Mouse (Mus musculus): ENCODE data around the gene Peak1. TPM values are rescaled to one million over a fixed set of nuclear protein-coding genes. Genes with fewer than 3 reads are reported as not detected.
"Not testable (repeated sequence)": the region's sequence is repeated elsewhere in the genome, so short reads cannot be mapped to it uniquely, and the experiment has no call there.

Peak1 gene
- polyA plus RNA-seq, 1 experiment from 2014 or later = 10.1 TPM

DNA sequence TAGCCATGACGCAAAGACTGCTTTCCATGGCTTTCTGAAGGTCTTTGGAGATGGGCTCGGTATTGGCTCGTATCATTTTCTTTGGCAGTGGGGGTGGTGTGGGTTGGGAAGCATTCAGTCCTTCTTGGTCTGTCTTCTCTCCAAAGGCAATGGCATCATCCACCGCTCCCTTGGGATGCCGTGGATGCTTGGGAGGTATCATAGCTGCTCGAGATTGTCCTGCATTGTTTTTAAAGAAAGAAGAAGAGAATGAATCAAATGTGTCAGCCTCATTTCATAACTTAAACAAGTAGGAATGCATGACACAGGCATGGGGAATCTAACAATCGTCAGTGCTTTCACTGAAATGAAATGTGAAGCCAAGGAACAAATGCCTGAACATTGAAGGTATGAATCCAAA lies 190.2 kb downstream of the Peak1 start:
- no peak for ATAC-seq
- WGBS = 85% methylated on average over 7 of the region's 7 CpGs
- no peak overlapping the region for H3K27ac ChIP-seq
- H3K36me3 ChIP-seq = peaks cover 10% of the 10 kb centered on the region; the same call in 1 of the 2 replicates
- H3K9me3 ChIP-seq = no peaks in the 10 kb centered on the region
- H3K9ac ChIP-seq = no peak overlapping the region
- H3K27me3 ChIP-seq (replicated peaks) = no peaks in the 10 kb centered on the region
- no peaks in the 10 kb centered on the region for H3K4me1 ChIP-seq (replicated peaks)
- no peak overlapping the region for H3K4me3 ChIP-seq (replicated peaks)
- no peak overlapping the region for H3K4me2 ChIP-seq (replicated peaks)

DNA sequence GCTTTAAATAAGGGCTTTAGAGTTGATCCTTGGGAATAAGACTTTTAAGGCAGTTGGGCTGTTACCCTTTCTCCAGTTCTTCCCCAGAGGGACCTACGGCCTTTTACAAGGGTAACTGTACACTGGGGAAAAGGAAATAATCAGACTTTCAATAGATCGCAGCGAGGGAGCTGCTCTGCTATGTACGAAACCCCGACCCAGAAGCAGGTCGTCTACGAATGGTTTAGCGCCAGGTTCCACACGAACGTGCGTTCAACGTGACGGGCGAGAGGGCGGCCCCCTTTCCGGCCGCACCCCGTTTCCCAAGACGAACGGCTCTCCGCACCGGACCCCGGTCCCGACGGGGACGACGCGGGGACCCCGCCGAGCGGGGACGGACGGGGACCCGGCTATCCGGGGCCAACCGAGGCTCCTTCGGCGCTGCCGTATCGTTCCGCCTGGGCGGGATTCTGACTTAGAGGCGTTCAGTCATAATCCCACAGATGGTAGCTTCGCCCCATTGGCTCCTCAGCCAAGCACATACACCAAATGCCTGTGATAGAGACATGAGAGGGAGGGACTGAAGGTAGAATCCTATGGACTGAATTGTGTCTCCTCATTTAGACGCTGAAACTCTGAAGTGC lies 194.3 kb downstream of the Peak1 start:
- H3K4me1 ChIP-seq (replicated peaks); H3K4me3 ChIP-seq (replicated peaks); H3K9ac ChIP-seq; H3K9me3 ChIP-seq; H3K27me3 ChIP-seq (replicated peaks); H3K27ac ChIP-seq: not testable (repeated sequence)
- peak; percentile 100 for ATAC-seq
- peak overlapping the region; percentile 40 for H3K4me2 ChIP-seq (replicated peaks)
- peaks cover 10% of the 10 kb centered on the region; the same call in 1 of the 2 replicates for H3K36me3 ChIP-seq
- 32% methylated on average over 44 of the region's 45 CpGs for WGBS

DNA sequence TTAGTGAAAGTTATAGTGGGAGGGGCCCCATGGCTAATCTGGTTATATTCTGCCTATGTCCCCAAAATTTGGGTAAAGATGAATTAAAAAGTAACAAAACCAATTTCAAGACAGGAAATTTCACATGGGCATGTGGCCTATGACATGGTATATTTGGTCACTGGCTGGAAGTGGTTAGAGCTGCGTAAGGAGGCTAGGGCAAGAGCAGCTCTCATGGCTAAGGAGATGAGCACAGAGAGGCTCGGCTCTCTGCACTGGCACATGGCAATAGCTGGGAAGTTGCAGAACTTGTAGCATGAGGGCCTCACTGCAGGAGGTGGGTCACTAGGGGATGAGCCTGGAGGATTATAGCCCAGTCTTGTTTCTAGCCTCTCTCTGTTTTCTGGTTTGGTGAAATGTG lies 199.0 kb downstream of the Peak1 start:
- Histone ChIP-seq H3K9me3 (no peaks in the 10 kb centered on the region), H3K4me2 (replicated peaks) (no peak overlapping the region), H3K4me3 (replicated peaks) (no peak overlapping the region), H3K27ac (no peak overlapping the region), H3K27me3 (replicated peaks) (no peaks in the 10 kb centered on the region), H3K36me3 (no peaks in the 10 kb centered on the region), H3K9ac (no peak overlapping the region), H3K4me1 (replicated peaks) (peaks cover 9% of the 10 kb centered on the region)
- WGBS = 87% methylated on average over 2 of the region's 2 CpGs
- ATAC-seq = no peak

DNA sequence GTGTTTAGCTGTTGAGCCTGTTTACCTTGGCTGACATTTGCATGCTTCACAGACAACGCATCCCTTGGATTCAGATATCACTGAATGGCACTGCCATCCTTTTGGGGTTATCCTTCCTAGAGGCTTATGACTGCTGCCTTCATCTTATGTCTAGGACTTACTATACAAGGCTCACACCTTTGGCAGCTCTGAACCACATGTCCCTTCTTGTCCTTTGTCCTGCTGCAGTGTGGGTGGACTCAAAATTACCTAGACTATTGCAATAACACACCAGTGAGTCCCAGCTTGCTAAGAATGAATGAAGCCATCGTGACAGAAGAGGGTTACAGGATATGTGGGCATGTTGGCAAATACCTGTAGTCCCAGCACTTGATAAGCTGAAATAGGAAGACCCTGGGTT lies 199.8 kb downstream of the Peak1 start:
- H3K9me3 ChIP-seq = no peaks in the 10 kb centered on the region
- H3K4me2 ChIP-seq (replicated peaks) = no peak overlapping the region
- H3K27ac ChIP-seq = no peak overlapping the region
- no peak for ATAC-seq
- no peaks in the 10 kb centered on the region for H3K27me3 ChIP-seq (replicated peaks)
- no peak overlapping the region for H3K4me3 ChIP-seq (replicated peaks)
- WGBS = 92% methylated on average over 2 of the region's 2 CpGs
- no peak overlapping the region for H3K9ac ChIP-seq
- H3K36me3 ChIP-seq = no peaks in the 10 kb centered on the region
- H3K4me1 ChIP-seq (replicated peaks) = peaks cover 14% of the 10 kb centered on the region

DNA sequence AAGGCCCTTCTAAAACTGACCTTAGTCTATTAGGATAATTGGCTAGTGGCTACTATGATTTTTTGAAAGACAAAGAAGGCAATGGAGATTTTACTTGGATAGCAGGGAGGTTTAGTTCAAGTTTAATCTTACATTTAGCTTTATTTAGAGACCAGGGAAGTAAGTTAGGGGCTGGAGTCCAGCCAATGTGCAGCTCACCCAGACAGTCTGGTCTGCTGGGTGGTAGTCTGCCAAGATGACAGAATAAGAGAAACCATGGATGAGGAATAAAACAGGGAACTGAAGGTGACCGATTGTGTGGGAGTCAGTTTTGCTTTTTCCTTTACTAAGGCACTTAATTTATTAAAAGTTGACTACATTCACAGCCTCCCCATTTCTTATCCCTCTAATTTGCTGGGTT lies 200.5 kb downstream of the Peak1 start:
- H3K4me3 ChIP-seq (replicated peaks) = no peak overlapping the region
- H3K27me3 ChIP-seq (replicated peaks) = no peaks in the 10 kb centered on the region
- no peaks in the 10 kb centered on the region for H3K36me3 ChIP-seq
- H3K4me1 ChIP-seq (replicated peaks) = peaks cover 14% of the 10 kb centered on the region
- ATAC-seq = no peak
- no peak overlapping the region for H3K4me2 ChIP-seq (replicated peaks)
- H3K9ac ChIP-seq = no peak overlapping the region
- H3K9me3 ChIP-seq = no peaks in the 10 kb centered on the region
- 68% methylated on average over 1 of the region's 1 CpGs for WGBS
- H3K27ac ChIP-seq = no peak overlapping the region

DNA sequence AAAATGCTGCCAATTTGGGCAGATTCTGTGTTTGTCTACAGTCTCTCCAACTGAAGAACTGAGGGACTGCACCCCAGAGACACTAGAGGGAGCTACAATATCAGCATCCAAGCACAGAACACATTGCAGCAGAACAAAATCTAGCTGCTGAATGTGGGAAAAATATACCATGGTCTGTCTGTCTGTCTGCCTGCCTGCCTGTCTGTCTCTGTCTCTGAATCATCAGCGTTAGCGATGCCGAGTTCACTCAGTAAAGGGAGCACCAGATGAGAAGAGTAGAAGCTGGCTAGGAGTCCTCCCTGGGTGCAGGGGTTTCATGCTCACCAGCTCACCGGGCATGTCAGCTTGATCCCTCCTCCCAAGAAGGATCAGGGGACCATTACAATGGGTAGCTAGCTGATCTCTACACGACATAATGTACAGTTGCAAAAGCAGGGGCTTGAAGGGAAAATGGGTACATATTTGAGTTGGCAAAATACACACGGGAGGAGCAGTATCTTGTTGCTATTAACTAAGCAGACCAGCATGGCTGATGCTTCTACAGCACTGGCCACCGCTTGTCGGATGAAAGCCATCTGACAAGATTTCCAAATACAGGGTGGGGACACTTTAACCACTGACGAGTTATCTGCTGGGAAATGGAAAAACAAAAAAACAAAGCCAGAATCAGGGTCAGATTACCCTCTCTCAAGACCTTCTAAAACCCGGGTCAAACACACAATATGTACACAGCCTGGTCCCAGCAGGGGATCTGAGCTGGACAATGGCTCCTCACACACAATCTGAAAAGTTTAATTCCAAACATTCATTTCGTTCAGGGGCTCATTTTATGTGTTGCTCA lies 204.2 kb downstream of the Peak1 start:
- no peak overlapping the region for H3K4me3 ChIP-seq (replicated peaks)
- H3K36me3 ChIP-seq = no peaks in the 10 kb centered on the region
- 34% methylated on average over 11 of the region's 11 CpGs for WGBS
- peak; percentile 74 for ATAC-seq
- peaks cover 14% of the 10 kb centered on the region for H3K4me1 ChIP-seq (replicated peaks)
- no peak overlapping the region for H3K27ac ChIP-seq
- 0 out of 2 replicates have a peak overlapping the region, but pooled peaks have one; percentile 4 for H3K4me2 ChIP-seq (replicated peaks)
- H3K9ac ChIP-seq = no peak overlapping the region
- H3K9me3 ChIP-seq = no peaks in the 10 kb centered on the region
- H3K27me3 ChIP-seq (replicated peaks) = no peaks in the 10 kb centered on the region

DNA sequence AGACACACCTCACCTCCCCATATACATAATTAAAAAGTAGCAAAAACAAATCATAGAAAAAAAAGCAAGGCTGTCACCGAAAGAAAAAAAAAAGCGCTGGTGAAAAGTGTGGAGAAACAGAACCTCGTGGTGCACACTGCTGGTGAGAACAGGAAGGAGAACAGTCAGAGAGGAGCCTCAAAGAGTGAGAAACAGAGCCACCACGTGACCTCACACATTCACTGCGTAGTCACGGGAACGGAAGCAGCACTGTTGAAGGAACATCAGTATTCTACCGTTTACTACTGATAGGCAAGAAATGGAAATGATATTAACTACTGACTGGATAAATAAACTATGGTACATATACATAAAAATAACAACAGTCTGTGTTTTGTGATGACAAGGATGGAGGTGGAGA lies 209.1 kb downstream of the Peak1 start:
- Histone ChIP-seq H3K4me1 (replicated peaks) (peaks cover 4% of the 10 kb centered on the region), H3K4me2 (replicated peaks) (no peak overlapping the region), H3K9ac (no peak overlapping the region), H3K36me3 (0 out of 2 replicates have a peak, but pooled peaks cover 2% of the 10 kb centered on the region), H3K4me3 (replicated peaks) (no peak overlapping the region), H3K27me3 (replicated peaks) (no peaks in the 10 kb centered on the region), H3K9me3 (no peaks in the 10 kb centered on the region), H3K27ac (no peak overlapping the region)
- no peak for ATAC-seq
- 84% methylated on average over 8 of the region's 8 CpGs for WGBS

DNA sequence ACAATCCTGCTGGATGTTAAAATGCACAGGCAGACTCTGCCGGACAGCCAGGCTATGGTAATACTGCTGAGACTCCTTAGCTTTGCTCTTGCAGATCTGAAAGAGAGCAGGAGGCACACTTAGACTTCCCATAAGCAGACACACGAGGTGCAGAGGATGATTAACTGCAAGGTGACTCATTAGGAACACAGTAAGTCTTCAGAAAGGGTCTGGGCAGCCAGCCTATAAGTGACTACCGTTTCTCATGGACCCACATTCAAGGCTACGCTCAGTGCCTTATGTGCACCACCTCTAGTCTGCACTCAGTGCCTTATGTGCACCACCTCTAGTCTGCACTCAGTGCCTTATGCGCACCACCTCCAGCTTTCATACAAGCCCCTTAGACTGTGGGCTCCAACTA lies 210.4 kb downstream of the Peak1 start:
- H3K9me3 ChIP-seq = no peaks in the 10 kb centered on the region
- WGBS = 80% methylated on average over 5 of the region's 5 CpGs
- H3K4me3 ChIP-seq (replicated peaks) = no peak overlapping the region
- H3K4me1 ChIP-seq (replicated peaks) = no peaks in the 10 kb centered on the region
- ATAC-seq = no peak
- H3K27me3 ChIP-seq (replicated peaks) = no peaks in the 10 kb centered on the region
- no peak overlapping the region for H3K27ac ChIP-seq
- H3K4me2 ChIP-seq (replicated peaks) = no peak overlapping the region
- H3K9ac ChIP-seq = no peak overlapping the region
- 0 out of 2 replicates have a peak, but pooled peaks cover 2% of the 10 kb centered on the region for H3K36me3 ChIP-seq

DNA sequence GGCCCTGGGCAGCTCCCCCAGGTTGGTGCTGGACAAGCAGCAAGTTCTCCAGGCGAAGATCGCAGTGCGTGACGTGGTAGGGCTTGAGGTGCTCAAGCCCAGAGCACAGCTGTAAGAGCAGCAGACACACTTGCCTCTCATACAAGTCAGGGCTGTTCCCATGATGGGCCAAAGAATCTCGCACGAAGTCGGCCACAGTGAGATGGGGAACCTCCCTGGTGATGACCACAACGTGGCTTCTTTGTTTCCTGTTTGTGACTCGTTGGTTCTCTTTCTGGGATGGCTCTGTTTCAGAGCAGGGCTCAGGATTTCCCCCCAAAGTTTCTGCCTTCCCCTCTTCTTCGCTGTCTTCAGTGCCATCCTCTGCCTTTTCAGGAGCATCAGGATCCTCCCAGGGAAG lies 210.8 kb downstream of the Peak1 start:
- Histone ChIP-seq H3K9me3 (no peaks in the 10 kb centered on the region), H3K27me3 (replicated peaks) (no peaks in the 10 kb centered on the region), H3K4me3 (replicated peaks) (no peak overlapping the region), H3K9ac (no peak overlapping the region), H3K36me3 (0 out of 2 replicates have a peak, but pooled peaks cover 2% of the 10 kb centered on the region), H3K4me2 (replicated peaks) (no peak overlapping the region), H3K4me1 (replicated peaks) (no peaks in the 10 kb centered on the region), H3K27ac (no peak overlapping the region)
- WGBS = 89% methylated on average over 10 of the region's 10 CpGs
- no peak for ATAC-seq

DNA sequence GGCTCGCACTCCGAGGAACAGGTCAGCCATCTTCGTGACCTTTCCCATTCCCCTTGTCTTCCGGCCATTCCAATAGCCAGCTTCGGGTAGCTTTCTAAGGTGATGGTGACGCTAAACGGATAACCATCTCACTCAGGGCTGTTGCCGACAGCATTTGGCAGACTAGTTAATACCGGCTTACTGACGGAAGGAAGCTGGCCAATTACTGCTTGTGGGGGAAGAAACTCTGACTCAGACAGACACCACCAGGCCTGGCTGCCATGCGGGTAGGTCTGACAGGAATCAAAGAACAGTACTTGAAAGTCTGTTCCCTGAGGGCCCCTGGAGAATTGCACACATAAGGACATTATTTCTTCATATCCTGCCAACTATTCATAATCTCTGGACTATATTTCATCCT lies 212.5 kb downstream of the Peak1 start:
- Histone ChIP-seq H3K9ac (no peak overlapping the region), H3K4me2 (replicated peaks) (no peak overlapping the region), H3K4me3 (replicated peaks) (no peak overlapping the region), H3K9me3 (no peaks in the 10 kb centered on the region), H3K27ac (no peak overlapping the region), H3K4me1 (replicated peaks) (no peaks in the 10 kb centered on the region), H3K36me3 (0 out of 2 replicates have a peak, but pooled peaks cover 2% of the 10 kb centered on the region), H3K27me3 (replicated peaks) (no peaks in the 10 kb centered on the region)
- ATAC-seq = no peak
- 90% methylated on average over 11 of the region's 11 CpGs for WGBS

DNA sequence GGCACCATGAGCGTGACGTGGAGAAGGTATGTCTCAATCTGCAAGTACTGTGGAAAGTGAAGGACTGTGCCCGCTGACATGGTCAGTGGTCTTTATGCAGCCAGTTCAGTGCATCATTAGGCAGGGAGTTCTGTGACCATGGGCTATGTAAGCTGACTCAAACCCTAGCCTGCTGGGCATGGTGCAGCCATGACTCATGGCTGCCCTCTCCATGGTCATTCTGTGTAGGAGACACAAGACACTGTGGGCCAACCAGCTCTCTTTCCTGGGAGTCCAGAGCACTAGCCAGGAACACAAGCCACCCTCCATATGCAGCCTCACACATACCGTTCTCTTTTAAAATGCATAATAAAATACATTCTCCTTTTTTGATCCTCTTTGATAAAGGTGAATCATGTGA lies 213.6 kb downstream of the Peak1 start:
- Histone ChIP-seq H3K27me3 (replicated peaks) (no peaks in the 10 kb centered on the region), H3K4me2 (replicated peaks) (no peak overlapping the region), H3K36me3 (0 out of 2 replicates have a peak, but pooled peaks cover 2% of the 10 kb centered on the region), H3K4me1 (replicated peaks) (no peaks in the 10 kb centered on the region), H3K9me3 (no peaks in the 10 kb centered on the region), H3K4me3 (replicated peaks) (no peak overlapping the region), H3K9ac (no peak overlapping the region), H3K27ac (no peak overlapping the region)
- ATAC-seq = no peak
- WGBS = 93% methylated on average over 4 of the region's 4 CpGs

DNA sequence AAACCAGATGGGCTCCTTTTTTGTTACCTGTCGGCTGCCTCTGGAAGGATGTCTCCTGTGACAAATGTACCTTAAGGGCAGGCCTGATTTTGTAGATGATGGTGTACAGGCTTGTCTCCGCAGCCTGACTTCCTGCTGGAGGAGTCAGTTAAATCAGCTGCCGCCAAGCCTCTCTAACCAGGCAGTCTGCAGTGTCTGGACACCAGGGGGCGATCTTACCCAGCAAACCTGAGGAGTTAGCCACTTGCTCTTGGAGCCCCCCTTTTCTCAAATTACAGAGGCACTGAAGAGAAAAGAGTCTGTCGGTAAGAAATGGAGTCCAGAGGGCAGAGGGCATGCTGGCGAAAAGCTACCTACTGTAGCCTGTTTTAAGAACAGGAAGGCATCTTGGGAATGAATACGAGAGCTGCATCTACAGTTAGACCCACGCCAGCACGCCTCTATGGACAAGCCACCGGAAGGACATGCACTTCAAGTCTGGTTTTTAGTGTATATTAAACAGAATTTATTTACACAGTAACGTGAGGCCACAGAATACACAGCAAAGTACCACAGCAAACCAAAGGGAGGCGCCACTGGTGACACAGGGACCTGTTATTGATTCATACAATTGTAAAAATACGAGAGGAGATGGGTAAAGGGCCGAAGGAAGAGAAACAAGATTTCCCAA lies 217.1 kb downstream of the Peak1 start:
- no peak overlapping the region for H3K4me3 ChIP-seq (replicated peaks)
- 0 out of 2 replicates have a peak, but pooled peaks cover 2% of the 10 kb centered on the region for H3K36me3 ChIP-seq
- 31% methylated on average over 14 of the region's 14 CpGs for WGBS
- no peak overlapping the region for H3K27ac ChIP-seq
- ATAC-seq = peak; percentile 77; the same call in 1 of the 2 replicates
- no peaks in the 10 kb centered on the region for H3K9me3 ChIP-seq
- no peaks in the 10 kb centered on the region for H3K4me1 ChIP-seq (replicated peaks)
- H3K27me3 ChIP-seq (replicated peaks) = no peaks in the 10 kb centered on the region
- H3K4me2 ChIP-seq (replicated peaks) = peak overlapping the region; percentile 39; the same call in 1 of the 2 replicates
- H3K9ac ChIP-seq = no peak overlapping the region

Data from intestine, embryonic 15.5 days (tissue).